Mouse (Mus musculus): ENCODE results near the gene Mrps16. TPM values are rescaled to one million over a fixed set of nuclear protein-coding genes. Genes with fewer than 3 reads are reported as not detected.

Gene Mrps16
- polyA plus RNA-seq, 2 experiments, result 62.9 to 99.7 TPM

GRCm38 (mm10) chr14:20429833-20430232 lies 36.4 kb upstream of the Mrps16 start:
- no peak overlapping the region for H3K27ac ChIP-seq (replicated peaks; ENCODE audit: low read depth, low read length)
- DNase-seq (ENCODE audit: low spot score), result no peak
- 53% methylated on average over 1 of the region's 1 CpGs for WGBS

GRCm38 (mm10) chr14:20428593-20428992 lies 35.2 kb upstream of the Mrps16 start:
- ATAC-seq (ENCODE audit: low FRiP score, low read depth), result no peak
- Histone ChIP-seq H3K36me3 (ENCODE audit: control insufficient read depth, insufficient read depth, low read length) (no peaks in the 10 kb centered on the region), H3K27me3 (ENCODE audit: control insufficient read depth, insufficient read depth, low read length) (no peaks in the 10 kb centered on the region), H3K4me1 (ENCODE audit: control insufficient read depth, insufficient read depth, low read length) (no peaks in the 10 kb centered on the region), H3K4me3 (replicated peaks; ENCODE audit: low read length) (no peak overlapping the region), H3K9me3 (ENCODE audit: control insufficient read depth, low read length) (no peaks in the 10 kb centered on the region), H3K4me2 (replicated peaks; ENCODE audit: low read depth, low read length, severe bottlenecking) (no peak overlapping the region), H3K27ac (replicated peaks; ENCODE audit: low read depth, low read length) (no peak overlapping the region), H3K9ac (ENCODE audit: low read depth, low read length, severe bottlenecking) (no peak overlapping the region)
- DNase-seq (ENCODE audit: low spot score), result no peak
- TF ChIP-seq POLR2A (IDR thresholded peaks at IDR 0.05; ENCODE audit: borderline replicate concordance, extremely low read depth, insufficient read depth, insufficient read length), result no peak
- 24% methylated on average over 1 of the region's 1 CpGs for WGBS

More at GRCm38 (mm10) chr14:20429833-20430232, 36.4 kb upstream of the Mrps16 start:
- Histone ChIP-seq H3K36me3 (ENCODE audit: control insufficient read depth, insufficient read depth, low read length) (no peaks in the 10 kb centered on the region), H3K27me3 (ENCODE audit: control insufficient read depth, insufficient read depth, low read length) (no peaks in the 10 kb centered on the region), H3K4me1 (ENCODE audit: control insufficient read depth, insufficient read depth, low read length) (no peaks in the 10 kb centered on the region), H3K4me2 (replicated peaks; ENCODE audit: low read depth, low read length, severe bottlenecking) (no peak overlapping the region), H3K4me3 (replicated peaks; ENCODE audit: low read length) (no peak overlapping the region), H3K9ac (ENCODE audit: low read depth, low read length, severe bottlenecking) (no peak overlapping the region), H3K9me3 (ENCODE audit: control insufficient read depth, low read length) (no peaks in the 10 kb centered on the region)
- no peak for TF ChIP-seq POLR2A (IDR thresholded peaks at IDR 0.05; ENCODE audit: borderline replicate concordance, extremely low read depth, insufficient read depth, insufficient read length)
- no peak for ATAC-seq (ENCODE audit: low FRiP score, low read depth)

- H3K36me3 ChIP-seq (ENCODE audit: control insufficient read depth, insufficient read depth, low read length), result no peaks in the 10 kb centered on the region
- no peak for ATAC-seq (ENCODE audit: low FRiP score, low read depth)
- TF ChIP-seq POLR2A (IDR thresholded peaks at IDR 0.05; ENCODE audit: borderline replicate concordance, extremely low read depth, insufficient read depth, insufficient read length), result no peak
- no peaks in the 10 kb centered on the region for H3K4me1 ChIP-seq (ENCODE audit: control insufficient read depth, insufficient read depth, low read length)
- no peaks in the 10 kb centered on the region for H3K27me3 ChIP-seq (ENCODE audit: control insufficient read depth, insufficient read depth, low read length)
- no peak overlapping the region for H3K4me2 ChIP-seq (replicated peaks; ENCODE audit: low read depth, low read length, severe bottlenecking)
- H3K9me3 ChIP-seq (ENCODE audit: control insufficient read depth, low read length), result no peaks in the 10 kb centered on the region
- no peak overlapping the region for H3K27ac ChIP-seq (replicated peaks; ENCODE audit: low read depth, low read length)
- no peak overlapping the region for H3K9ac ChIP-seq (ENCODE audit: low read depth, low read length, severe bottlenecking)
- no peak overlapping the region for H3K4me3 ChIP-seq (replicated peaks; ENCODE audit: low read length)
- DNase-seq (ENCODE audit: low spot score), result no peak
- 89% methylated on average over 6 of the region's 6 CpGs for WGBS
These were observed 29.6 kb upstream of the Mrps16 start for GRCm38 (mm10) chr14:20423046-20423445.

- no peak overlapping the region for H3K4me3 ChIP-seq (replicated peaks; ENCODE audit: low read length)
- no peaks in the 10 kb centered on the region for H3K9me3 ChIP-seq (ENCODE audit: control insufficient read depth, low read length)
- H3K27ac ChIP-seq (replicated peaks; ENCODE audit: low read depth, low read length), result no peak overlapping the region
- no peak overlapping the region for H3K9ac ChIP-seq (ENCODE audit: low read depth, low read length, severe bottlenecking)
- ATAC-seq (ENCODE audit: low FRiP score, low read depth) (no peak), DNase-seq (ENCODE audit: low spot score) (no peak)
- H3K27me3 ChIP-seq (ENCODE audit: control insufficient read depth, insufficient read depth, low read length), result no peaks in the 10 kb centered on the region
- 61% methylated on average over 7 of the region's 7 CpGs for WGBS
- TF ChIP-seq POLR2A (IDR thresholded peaks at IDR 0.05; ENCODE audit: borderline replicate concordance, extremely low read depth, insufficient read depth, insufficient read length), result no peak
- no peaks in the 10 kb centered on the region for H3K4me1 ChIP-seq (ENCODE audit: control insufficient read depth, insufficient read depth, low read length)
- H3K4me2 ChIP-seq (replicated peaks; ENCODE audit: low read depth, low read length, severe bottlenecking), result no peak overlapping the region
- no peaks in the 10 kb centered on the region for H3K36me3 ChIP-seq (ENCODE audit: control insufficient read depth, insufficient read depth, low read length)
These were observed 28.8 kb upstream of the Mrps16 start for GRCm38 (mm10) chr14:20422257-20422656.

GRCm38 (mm10) chr14:20400071-20400470 lies 6.6 kb upstream of the Mrps16 start:
- Histone ChIP-seq H3K4me2 (replicated peaks; ENCODE audit: low read depth, low read length, severe bottlenecking) (no peak overlapping the region), H3K27me3 (ENCODE audit: control insufficient read depth, insufficient read depth, low read length) (no peaks in the 10 kb centered on the region), H3K4me1 (ENCODE audit: control insufficient read depth, insufficient read depth, low read length) (no peaks in the 10 kb centered on the region), H3K27ac (replicated peaks; ENCODE audit: low read depth, low read length) (no peak overlapping the region), H3K4me3 (replicated peaks; ENCODE audit: low read length) (no peak overlapping the region), H3K36me3 (ENCODE audit: control insufficient read depth, insufficient read depth, low read length) (no peaks in the 10 kb centered on the region), H3K9ac (ENCODE audit: low read depth, low read length, severe bottlenecking) (no peak overlapping the region), H3K9me3 (ENCODE audit: control insufficient read depth, low read length) (no peaks in the 10 kb centered on the region)
- ATAC-seq (ENCODE audit: low FRiP score, low read depth) (no peak), DNase-seq (ENCODE audit: low spot score) (peak; percentile 15)
- TF ChIP-seq POLR2A (IDR thresholded peaks at IDR 0.05; ENCODE audit: borderline replicate concordance, extremely low read depth, insufficient read depth, insufficient read length), result no peak
- 53% methylated on average over 1 of the region's 1 CpGs for WGBS

- no peaks in the 10 kb centered on the region for H3K9me3 ChIP-seq (ENCODE audit: control insufficient read depth, low read length)
- H3K9ac ChIP-seq (ENCODE audit: low read depth, low read length, severe bottlenecking), result no peak overlapping the region
- no peak overlapping the region for H3K4me2 ChIP-seq (replicated peaks; ENCODE audit: low read depth, low read length, severe bottlenecking)
- H3K27ac ChIP-seq (replicated peaks; ENCODE audit: low read depth, low read length), result no peak overlapping the region
- ATAC-seq (ENCODE audit: low FRiP score, low read depth) (no peak), DNase-seq (ENCODE audit: low spot score) (no peak)
- H3K36me3 ChIP-seq (ENCODE audit: control insufficient read depth, insufficient read depth, low read length), result no peaks in the 10 kb centered on the region
- no peak overlapping the region for H3K4me3 ChIP-seq (replicated peaks; ENCODE audit: low read length)
- H3K4me1 ChIP-seq (ENCODE audit: control insufficient read depth, insufficient read depth, low read length), result no peaks in the 10 kb centered on the region
- WGBS, result 43% methylated on average over 4 of the region's 4 CpGs
- no peak for TF ChIP-seq POLR2A (IDR thresholded peaks at IDR 0.05; ENCODE audit: borderline replicate concordance, extremely low read depth, insufficient read depth, insufficient read length)
- H3K27me3 ChIP-seq (ENCODE audit: control insufficient read depth, insufficient read depth, low read length), result no peaks in the 10 kb centered on the region
These were observed 5.4 kb upstream of the Mrps16 start for GRCm38 (mm10) chr14:20398864-20399263.
